Mouse (Mus musculus): ENCODE measurements at regions not wholly inside any gene's neighbourhood (a gene's known extent, or its start where the extent isn't known, plus 50 kb on each side); places are given as distances from the start of the nearest gene placed in this dataset.

DNA sequence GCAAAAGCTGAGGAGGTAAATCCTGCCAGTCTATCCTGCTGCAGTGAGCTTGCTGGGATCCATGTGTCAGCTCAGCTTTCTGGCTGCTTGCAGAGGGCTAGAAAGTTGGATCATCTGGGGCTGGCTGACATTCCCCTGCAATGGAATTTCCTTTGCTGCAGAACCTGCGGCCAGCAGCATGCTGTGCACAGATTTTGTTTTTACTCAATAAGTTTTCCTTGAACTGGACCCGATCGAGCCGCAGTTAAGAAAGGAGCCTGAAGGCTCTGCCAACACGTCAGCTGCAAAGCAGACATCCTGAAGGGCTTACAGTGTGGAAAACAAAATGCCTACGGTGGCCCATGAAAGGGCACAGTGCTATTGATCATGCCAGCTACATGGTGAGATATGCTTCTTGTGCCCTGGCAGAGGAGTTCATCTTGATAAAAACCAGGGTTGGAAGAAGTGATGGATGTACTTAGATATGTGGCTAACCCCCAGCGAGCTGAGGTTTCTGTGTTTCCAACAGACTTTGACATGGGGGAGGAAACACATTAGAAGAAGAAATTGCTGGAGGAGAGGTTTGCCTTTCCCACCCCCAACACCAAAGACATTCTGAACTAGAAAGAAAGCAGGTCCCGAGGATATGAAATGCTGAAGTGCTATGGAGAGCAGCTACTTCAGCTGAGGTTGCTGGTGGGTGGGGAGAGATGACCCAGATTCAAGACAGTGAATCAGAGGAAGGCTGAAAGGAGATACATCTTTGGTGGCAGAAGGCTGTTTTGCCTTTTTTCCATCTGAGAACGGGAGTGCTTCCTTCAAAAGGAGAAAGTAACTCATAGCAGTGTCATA lies 105.2 kb upstream of the Pdzrn3 start:
- TF ChIP-seq EP300 (IDR thresholded peaks at IDR 0.05; ENCODE audit: low read depth) (no peak), CTCF (IDR thresholded peaks at IDR 0.05; ENCODE audit: low read depth) (no peak)
- no peak overlapping the region for H3K4me2 ChIP-seq (ENCODE audit: low read depth)
- DNase-seq (ENCODE audit: low read depth in 3 of 3, low spot score in 3 of 3): no peak
- H3K36me3 ChIP-seq (replicated peaks; ENCODE audit: control insufficient read depth, insufficient read depth, low read depth): no peaks in the 10 kb centered on the region
- H3K4me3 ChIP-seq (ENCODE audit: insufficient read depth in 1 of 2, low read depth in 2 of 2, low read length in 2 of 2): no peak overlapping the region
- H3K27me3 ChIP-seq (ENCODE audit: control insufficient read depth, insufficient read depth, low read length): no peaks in the 10 kb centered on the region
- no peak overlapping the region for H3K9ac ChIP-seq (replicated peaks)
- H3K9me3 ChIP-seq (ENCODE audit: control insufficient read depth, low read length): no peaks in the 10 kb centered on the region
- no peaks in the 10 kb centered on the region for H3K4me1 ChIP-seq (replicated peaks; ENCODE audit: control insufficient read depth in 2 of 2, insufficient read depth in 2 of 2, low read length in 1 of 2)
- no peak overlapping the region for H3K27ac ChIP-seq
- no peak for ATAC-seq (ENCODE audit: insufficient read depth)
- WGBS (ENCODE audit: insufficient replicate concordance): 49% methylated on average over 9 of the region's 9 CpGs

DNA sequence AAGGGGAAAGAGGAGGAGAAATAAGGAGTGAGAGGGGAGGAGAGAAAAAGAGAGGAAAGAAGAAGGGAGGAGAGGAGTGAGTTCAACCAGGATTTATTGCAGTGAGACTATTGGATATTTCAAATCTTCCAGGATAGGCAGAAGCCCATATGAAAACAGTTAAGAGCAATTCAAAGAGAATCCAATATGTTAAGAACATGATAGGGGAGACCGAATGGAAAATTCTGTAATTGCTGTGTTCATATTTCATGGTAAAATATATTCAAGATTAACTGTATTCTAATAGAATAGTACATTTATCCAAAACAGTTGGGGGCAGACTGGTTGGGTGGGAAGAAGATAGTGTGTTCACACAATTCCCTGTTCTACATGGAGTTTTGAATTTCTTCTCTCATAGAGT lies 96.3 kb upstream of the Pdzrn3 start:
- Histone ChIP-seq H3K4me1 (replicated peaks; ENCODE audit: control insufficient read depth in 2 of 2, insufficient read depth in 2 of 2, low read length in 1 of 2) (no peaks in the 10 kb centered on the region), H3K27me3 (ENCODE audit: control insufficient read depth, insufficient read depth, low read length) (no peaks in the 10 kb centered on the region), H3K9ac (replicated peaks) (no peak overlapping the region), H3K4me3 (ENCODE audit: insufficient read depth in 1 of 2, low read depth in 2 of 2, low read length in 2 of 2) (no peak overlapping the region), H3K9me3 (ENCODE audit: control insufficient read depth, low read length) (no peaks in the 10 kb centered on the region), H3K27ac (no peak overlapping the region), H3K4me2 (ENCODE audit: low read depth) (no peak overlapping the region), H3K36me3 (replicated peaks; ENCODE audit: control insufficient read depth, insufficient read depth, low read depth) (no peaks in the 10 kb centered on the region)
- TF ChIP-seq CTCF (IDR thresholded peaks at IDR 0.05; ENCODE audit: low read depth) (no peak), EP300 (IDR thresholded peaks at IDR 0.05; ENCODE audit: low read depth) (no peak)
- 50% methylated on average over 1 of the region's 1 CpGs for WGBS (ENCODE audit: insufficient replicate concordance)
- ATAC-seq (ENCODE audit: insufficient read depth): no peak
- no peak for DNase-seq (ENCODE audit: low read depth in 3 of 3, low spot score in 3 of 3)

GRCm38 (mm10) chr6:101473257-101473925 lies 95.7 kb upstream of the Pdzrn3 start:
- H3K4me1 ChIP-seq (replicated peaks; ENCODE audit: control insufficient read depth in 2 of 2, insufficient read depth in 2 of 2, low read length in 1 of 2): no peaks in the 10 kb centered on the region
- H3K9me3 ChIP-seq (ENCODE audit: control insufficient read depth, low read length): no peaks in the 10 kb centered on the region
- TF ChIP-seq EP300 (IDR thresholded peaks at IDR 0.05; ENCODE audit: low read depth): no peak
- no peak for TF ChIP-seq CTCF (IDR thresholded peaks at IDR 0.05; ENCODE audit: low read depth)
- H3K27me3 ChIP-seq (ENCODE audit: control insufficient read depth, insufficient read depth, low read length): no peaks in the 10 kb centered on the region
- no peak overlapping the region for H3K4me3 ChIP-seq (ENCODE audit: insufficient read depth in 1 of 2, low read depth in 2 of 2, low read length in 2 of 2)
- no peaks in the 10 kb centered on the region for H3K36me3 ChIP-seq (replicated peaks; ENCODE audit: control insufficient read depth, insufficient read depth, low read depth)
- no peak overlapping the region for H3K27ac ChIP-seq
- no peak overlapping the region for H3K9ac ChIP-seq (replicated peaks)
- ATAC-seq (ENCODE audit: insufficient read depth): no peak
- WGBS (ENCODE audit: insufficient replicate concordance): 31% methylated on average over 5 of the region's 5 CpGs
- H3K4me2 ChIP-seq (ENCODE audit: low read depth): no peak overlapping the region
- DNase-seq (ENCODE audit: low read depth in 3 of 3, low spot score in 3 of 3): no peak

DNA sequence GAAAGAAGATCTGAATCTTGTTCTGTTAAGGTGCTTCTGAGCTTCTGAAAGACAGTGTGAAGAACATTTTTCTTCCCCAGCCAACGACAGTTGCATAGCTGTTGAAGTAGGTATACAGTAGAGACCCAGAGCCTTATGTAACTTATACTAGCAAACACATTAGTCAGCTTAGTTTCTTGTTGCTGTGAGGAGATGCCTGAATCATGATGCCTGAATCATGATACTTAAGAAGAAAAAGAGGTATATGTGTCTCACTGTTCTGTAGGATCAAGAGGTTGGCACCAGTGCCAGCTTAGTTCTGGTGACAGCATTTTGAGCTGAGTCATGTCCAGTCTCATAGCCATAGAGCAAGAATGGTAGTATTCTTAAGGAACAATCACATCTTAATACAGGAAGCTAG lies 87.2 kb upstream of the Pdzrn3 start:
- no peak overlapping the region for H3K4me3 ChIP-seq (ENCODE audit: insufficient read depth in 1 of 2, low read depth in 2 of 2, low read length in 2 of 2)
- H3K27ac ChIP-seq: no peak overlapping the region
- no peak overlapping the region for H3K4me2 ChIP-seq (ENCODE audit: low read depth)
- no peaks in the 10 kb centered on the region for H3K36me3 ChIP-seq (replicated peaks; ENCODE audit: control insufficient read depth, insufficient read depth, low read depth)
- no peaks in the 10 kb centered on the region for H3K4me1 ChIP-seq (replicated peaks; ENCODE audit: control insufficient read depth in 2 of 2, insufficient read depth in 2 of 2, low read length in 1 of 2)
- H3K27me3 ChIP-seq (ENCODE audit: control insufficient read depth, insufficient read depth, low read length): no peaks in the 10 kb centered on the region
- DNase-seq (ENCODE audit: low read depth in 3 of 3, low spot score in 3 of 3): no peak
- H3K9ac ChIP-seq (replicated peaks): no peak overlapping the region
- no peak for TF ChIP-seq EP300 (IDR thresholded peaks at IDR 0.05; ENCODE audit: low read depth)
- TF ChIP-seq CTCF (IDR thresholded peaks at IDR 0.05; ENCODE audit: low read depth): no peak
- 59% methylated on average over 1 of the region's 1 CpGs for WGBS (ENCODE audit: insufficient replicate concordance)
- no peak for ATAC-seq (ENCODE audit: insufficient read depth)
- no peaks in the 10 kb centered on the region for H3K9me3 ChIP-seq (ENCODE audit: control insufficient read depth, low read length)

GRCm38 (mm10) chr6:101463812-101464320 lies 86.2 kb upstream of the Pdzrn3 start:
- no peak for TF ChIP-seq EP300 (IDR thresholded peaks at IDR 0.05; ENCODE audit: low read depth)
- TF ChIP-seq CTCF (IDR thresholded peaks at IDR 0.05; ENCODE audit: low read depth): no peak
- no peak for ATAC-seq (ENCODE audit: insufficient read depth)
- no peaks in the 10 kb centered on the region for H3K27me3 ChIP-seq (ENCODE audit: control insufficient read depth, insufficient read depth, low read length)

More at GRCm38 (mm10) chr6:101463812-101464320, 86.2 kb upstream of the Pdzrn3 start:
- Histone ChIP-seq H3K9me3 (ENCODE audit: control insufficient read depth, low read length) (no peaks in the 10 kb centered on the region), H3K4me1 (replicated peaks; ENCODE audit: control insufficient read depth in 2 of 2, insufficient read depth in 2 of 2, low read length in 1 of 2) (no peaks in the 10 kb centered on the region), H3K4me2 (ENCODE audit: low read depth) (no peak overlapping the region), H3K36me3 (replicated peaks; ENCODE audit: control insufficient read depth, insufficient read depth, low read depth) (no peaks in the 10 kb centered on the region), H3K9ac (replicated peaks) (no peak overlapping the region), H3K27ac (no peak overlapping the region), H3K4me3 (ENCODE audit: insufficient read depth in 1 of 2, low read depth in 2 of 2, low read length in 2 of 2) (no peak overlapping the region)
- WGBS (ENCODE audit: insufficient replicate concordance): 57% methylated on average over 3 of the region's 3 CpGs
- DNase-seq (ENCODE audit: low read depth in 3 of 3, low spot score in 3 of 3): no peak
